Mouse (Mus musculus) midbrain, embryonic 14.5 days (tissue): ENCODE measurements at regions not wholly inside any gene's neighbourhood (a gene's known extent, or its start where the extent isn't known, plus 50 kb on each side); places are given as distances from the start of the nearest gene placed in this dataset.
A peak's percentile ranks its signal among the peaks of the same experiment; 100 is the strongest.

Experiments
- ATAC-seq: fragments of 200-750 bp; cut with Nextera tagmentation; 2 replicates; pipeline ENCODE4 v1.8.0; 2017; ENCODE audit warnings: moderate number of reproducible peaks, moderate library complexity; ENCODE audit not compliant: low FRiP score, low TSS enrichment
- DNase-seq: peaks from one replicate; pipeline ENCODE4 v3.0.0-alpha.2; 2015
- H3K27ac ChIP-seq: fragments of 300-500 bp; sonication (generic); replicated peaks from 2 replicates; pipeline ENCODE4 v1.5.1; 2014; ENCODE audit warnings: mild to moderate bottlenecking, low read depth, low read length, moderate library complexity
- H3K27me3 ChIP-seq: fragments of 300-500 bp; sonication (generic); 2 replicates; pipeline ENCODE4 v1.6.1; 2014; ENCODE audit warnings: low read length, control low read depth, mixed read lengths; ENCODE audit not compliant: control insufficient read depth, insufficient read depth
- H3K36me3 ChIP-seq: fragments of 300-500 bp; sonication (generic); 2 replicates; pipeline ENCODE4 v1.6.1; 2014; ENCODE audit warnings: low read length, control low read depth; ENCODE audit not compliant: control insufficient read depth, insufficient read depth
- H3K4me1 ChIP-seq: fragments of 300-500 bp; sonication (generic); 2 replicates; pipeline ENCODE4 v1.6.1; 2014; ENCODE audit warnings: mild to moderate bottlenecking, antibody characterized with exemption, low read length, control low read depth; ENCODE audit not compliant: control insufficient read depth, insufficient read depth
- H3K4me2 ChIP-seq: fragments of 300-500 bp; sonication (generic); 2 replicates; pipeline ENCODE4 v1.6.1; 2014; ENCODE audit warnings: mild to moderate bottlenecking, low read length, moderate library complexity
- H3K4me3 ChIP-seq: fragments of 300-500 bp; sonication (generic); replicated peaks from 2 replicates; pipeline ENCODE4 v1.5.1; 2014; ENCODE audit warnings: low read depth, low read length
- H3K9ac ChIP-seq: fragments of 300-500 bp; sonication (generic); replicated peaks from 2 replicates; pipeline ENCODE4 v1.6.1; 2014; ENCODE audit warnings: mild to moderate bottlenecking, low read length, moderate library complexity
- H3K9me3 ChIP-seq: fragments of 300-500 bp; sonication (generic); 2 replicates; pipeline ENCODE4 v1.6.1; 2016; ENCODE audit warnings: low read length, control low read depth, mixed read lengths; ENCODE audit not compliant: control insufficient read depth
- WGBS: fragments of 180-500 bp; shearing (Covaris S2); extraction: QIAGEN DNeasy Blood & Tissue Kit; methylation state at CpG from one replicate; pipeline ENCODE4 v1.1.7; 2014; 5-methylcytosine and 5-hydroxymethylcytosine counted together

GRCm38 (mm10) chr3:39115441-39115840 is 228.7 kb downstream of the Fat4 start:
- Histone ChIP-seq H3K27me3 (no peaks in the 10 kb centered on the region), H3K27ac (no peak overlapping the region), H3K4me1 (no peaks in the 10 kb centered on the region), H3K9ac (no peak overlapping the region), H3K4me3 (no peak overlapping the region), H3K36me3 (no peaks in the 10 kb centered on the region), H3K9me3 (no peaks in the 10 kb centered on the region), H3K4me2 (no peak overlapping the region)
- ATAC-seq (no peak), DNase-seq (no peak)
- WGBS: 6% methylated on average over 1 of the region's 1 CpGs

GRCm38 (mm10) chr3:39122250-39122649 is 235.5 kb downstream of the Fat4 start:
- DNase-seq (no peak), ATAC-seq (no peak)
- H3K27ac ChIP-seq: no peak overlapping the region
- no peaks in the 10 kb centered on the region for H3K27me3 ChIP-seq
- no peak overlapping the region for H3K9ac ChIP-seq
- no peak overlapping the region for H3K4me2 ChIP-seq
- no peaks in the 10 kb centered on the region for H3K9me3 ChIP-seq
- no peak overlapping the region for H3K4me3 ChIP-seq
- no peaks in the 10 kb centered on the region for H3K4me1 ChIP-seq
- WGBS: 92% methylated on average over 1 of the region's 1 CpGs
- H3K36me3 ChIP-seq: no peaks in the 10 kb centered on the region

- ATAC-seq (no peak), DNase-seq (no peak)
- WGBS: 84% methylated on average over 3 of the region's 3 CpGs
- Histone ChIP-seq H3K9ac (no peak overlapping the region), H3K4me1 (no peaks in the 10 kb centered on the region), H3K36me3 (no peaks in the 10 kb centered on the region), H3K4me2 (no peak overlapping the region), H3K27ac (no peak overlapping the region), H3K27me3 (no peaks in the 10 kb centered on the region), H3K4me3 (no peak overlapping the region), H3K9me3 (no peaks in the 10 kb centered on the region)
Observed at GRCm38 (mm10) chr3:39130532-39130931, 243.8 kb downstream of the Fat4 start.

GRCm38 (mm10) chr3:39165006-39165667 is 278.4 kb downstream of the Fat4 start:
- H3K9ac ChIP-seq: no peak overlapping the region
- no peaks in the 10 kb centered on the region for H3K36me3 ChIP-seq
- ATAC-seq: no peak
- no peaks in the 10 kb centered on the region for H3K9me3 ChIP-seq
- no peak for DNase-seq
- H3K4me2 ChIP-seq: no peak overlapping the region
- no peak overlapping the region for H3K27ac ChIP-seq
- H3K4me3 ChIP-seq: no peak overlapping the region
- H3K27me3 ChIP-seq: no peaks in the 10 kb centered on the region
- no peaks in the 10 kb centered on the region for H3K4me1 ChIP-seq
- 87% methylated on average over 6 of the region's 6 CpGs for WGBS

- Histone ChIP-seq H3K27ac (no peak overlapping the region), H3K27me3 (no peaks in the 10 kb centered on the region), H3K36me3 (no peaks in the 10 kb centered on the region), H3K4me3 (no peak overlapping the region), H3K9ac (no peak overlapping the region), H3K4me2 (no peak overlapping the region), H3K4me1 (no peaks in the 10 kb centered on the region), H3K9me3 (no peaks in the 10 kb centered on the region; the same call in 1 of the 2 replicates)
- no peak for DNase-seq
- no peak for ATAC-seq
- 91% methylated on average over 3 of the region's 3 CpGs for WGBS
Observed at GRCm38 (mm10) chr3:39182646-39183045, 295.9 kb downstream of the Fat4 start.

GRCm38 (mm10) chr3:39195102-39195501 is 308.4 kb downstream of the Fat4 start:
- no peaks in the 10 kb centered on the region for H3K27me3 ChIP-seq
- no peaks in the 10 kb centered on the region for H3K9me3 ChIP-seq
- H3K4me2 ChIP-seq: no peak overlapping the region
- H3K27ac ChIP-seq: no peak overlapping the region
- ATAC-seq (no peak), DNase-seq (no peak)
- H3K9ac ChIP-seq: no peak overlapping the region
- H3K36me3 ChIP-seq: no peaks in the 10 kb centered on the region
- no peak overlapping the region for H3K4me3 ChIP-seq
- WGBS: 64% methylated on average over 6 of the region's 6 CpGs
- no peaks in the 10 kb centered on the region for H3K4me1 ChIP-seq

- Histone ChIP-seq H3K9me3 (no peaks in the 10 kb centered on the region), H3K9ac (no peak overlapping the region), H3K36me3 (no peaks in the 10 kb centered on the region), H3K27ac (no peak overlapping the region), H3K4me3 (no peak overlapping the region), H3K27me3 (no peaks in the 10 kb centered on the region), H3K4me1 (no peaks in the 10 kb centered on the region), H3K4me2 (no peak overlapping the region)
- DNase-seq (no peak), ATAC-seq (no peak)
- WGBS: 55% methylated on average over 7 of the region's 7 CpGs
Observed at GRCm38 (mm10) chr3:39202662-39203061, 315.9 kb downstream of the Fat4 start.

GRCm38 (mm10) chr3:39208651-39209050 is 321.9 kb downstream of the Fat4 start:
- Histone ChIP-seq H3K9me3 (no peaks in the 10 kb centered on the region), H3K4me1 (0 out of 2 replicates have a peak, but pooled peaks cover 6% of the 10 kb centered on the region), H3K9ac (no peak overlapping the region), H3K4me3 (no peak overlapping the region), H3K36me3 (no peaks in the 10 kb centered on the region), H3K4me2 (no peak overlapping the region), H3K27me3 (no peaks in the 10 kb centered on the region), H3K27ac (no peak overlapping the region)
- WGBS: 81% methylated on average over 1 of the region's 1 CpGs
- DNase-seq (no peak), ATAC-seq (no peak)

- peak; percentile 42 for DNase-seq
- H3K36me3 ChIP-seq: no peaks in the 10 kb centered on the region
Observed at GRCm38 (mm10) chr3:39209382-39210165, 322.8 kb downstream of the Fat4 start.

More at GRCm38 (mm10) chr3:39209382-39210165, 322.8 kb downstream of the Fat4 start:
- Histone ChIP-seq H3K27me3 (no peaks in the 10 kb centered on the region), H3K9me3 (no peaks in the 10 kb centered on the region), H3K4me1 (0 out of 2 replicates have a peak, but pooled peaks cover 6% of the 10 kb centered on the region), H3K9ac (no peak overlapping the region), H3K4me3 (no peak overlapping the region), H3K27ac (no peak overlapping the region), H3K4me2 (no peak overlapping the region)
- 73% methylated on average over 8 of the region's 8 CpGs for WGBS
- peak; percentile 55; the same call in 1 of the 2 replicates for ATAC-seq
